Mouse (Mus musculus): Measurements from ENCODE around the gene Nup133. TPM values are rescaled to one million over a fixed set of nuclear protein-coding genes. Genes with fewer than 3 reads are reported as not detected.

The Nup133 gene
- polyA plus RNA-seq, 1 experiment = 7.9 TPM

DNA sequence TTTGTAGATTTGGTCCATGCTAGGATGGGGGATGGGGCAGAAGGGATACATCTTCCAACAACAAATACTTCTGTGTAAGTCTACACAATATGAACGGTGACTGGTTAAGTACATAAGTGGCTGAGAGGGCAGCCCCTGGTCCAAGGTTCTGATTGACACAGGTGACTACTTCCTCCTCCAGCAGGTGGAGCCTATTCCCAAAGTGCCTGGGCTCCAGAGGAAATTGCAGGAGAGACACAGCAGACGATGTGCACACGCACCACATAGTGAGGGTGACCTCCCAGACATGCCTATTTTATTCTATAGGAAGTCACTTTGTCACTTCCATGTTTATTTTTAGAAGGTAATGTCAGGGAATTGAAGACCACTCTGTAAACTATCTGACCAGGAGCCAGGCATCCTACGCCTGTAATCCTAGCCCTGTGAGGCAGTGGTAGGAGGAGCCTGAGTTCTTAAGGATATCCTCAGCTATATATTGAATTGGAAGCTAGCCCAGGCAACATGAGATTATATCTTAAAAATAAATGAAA is 68.2 kb downstream of the Nup133 start:
- TF ChIP-seq CTCF (conservative IDR thresholded peaks at IDR 0.05; ENCODE audit: insufficient read depth, insufficient read length, low read depth, low read length) (0 out of 2 replicates have a peak, but pooled peaks have one; percentile 27), POLR2A (IDR thresholded peaks at IDR 0.05; ENCODE audit: low read depth, low read length) (no peak)
- no peaks in the 10 kb centered on the region for H3K27me3 ChIP-seq (replicated peaks; ENCODE audit: control insufficient read depth, insufficient read depth, low read length)
- no peak overlapping the region for H3K4me3 ChIP-seq (ENCODE audit: insufficient read depth, low read depth, low read length)
- no peaks in the 10 kb centered on the region for H3K4me1 ChIP-seq (ENCODE audit: control insufficient read depth, insufficient read depth, low read length)
- 22% methylated on average over 4 of the region's 4 CpGs for WGBS
- no peak for DNase-seq
- no peak overlapping the region for H3K27ac ChIP-seq (ENCODE audit: insufficient read depth, low read depth, low read length)
- H3K36me3 ChIP-seq (ENCODE audit: control insufficient read depth, insufficient read depth, low read length) = no peaks in the 10 kb centered on the region

DNA sequence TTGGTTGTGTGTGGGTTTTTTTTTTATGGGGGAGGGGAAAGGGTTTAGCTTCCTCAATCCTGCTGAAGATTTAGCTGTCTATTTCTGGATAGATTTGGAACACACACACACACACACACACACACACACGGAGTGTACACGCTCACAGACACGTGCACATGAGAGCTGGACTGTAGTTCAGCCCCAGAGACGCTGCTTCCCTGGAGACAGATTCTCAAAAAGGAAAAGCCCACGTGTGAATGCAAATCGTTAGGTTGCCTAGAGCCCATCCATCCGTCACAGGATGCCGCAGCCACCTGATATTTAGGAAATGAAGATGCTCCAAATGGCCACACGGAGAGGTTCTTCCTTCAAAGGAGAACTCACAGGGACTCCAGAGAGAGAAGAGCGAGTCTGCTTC is 68.8 kb downstream of the Nup133 start:
- H3K36me3 ChIP-seq (ENCODE audit: control insufficient read depth, insufficient read depth, low read length) = no peaks in the 10 kb centered on the region
- no peaks in the 10 kb centered on the region for H3K27me3 ChIP-seq (replicated peaks; ENCODE audit: control insufficient read depth, insufficient read depth, low read length)
- 59% methylated on average over 10 of the region's 10 CpGs for WGBS
- no peak overlapping the region for H3K4me3 ChIP-seq (ENCODE audit: insufficient read depth, low read depth, low read length)
- no peak overlapping the region for H3K27ac ChIP-seq (ENCODE audit: insufficient read depth, low read depth, low read length)
- no peaks in the 10 kb centered on the region for H3K4me1 ChIP-seq (ENCODE audit: control insufficient read depth, insufficient read depth, low read length)
- no peak for DNase-seq
- no peak for TF ChIP-seq POLR2A (IDR thresholded peaks at IDR 0.05; ENCODE audit: low read depth, low read length)
- no peak for TF ChIP-seq CTCF (conservative IDR thresholded peaks at IDR 0.05; ENCODE audit: insufficient read depth, insufficient read length, low read depth, low read length)

DNA sequence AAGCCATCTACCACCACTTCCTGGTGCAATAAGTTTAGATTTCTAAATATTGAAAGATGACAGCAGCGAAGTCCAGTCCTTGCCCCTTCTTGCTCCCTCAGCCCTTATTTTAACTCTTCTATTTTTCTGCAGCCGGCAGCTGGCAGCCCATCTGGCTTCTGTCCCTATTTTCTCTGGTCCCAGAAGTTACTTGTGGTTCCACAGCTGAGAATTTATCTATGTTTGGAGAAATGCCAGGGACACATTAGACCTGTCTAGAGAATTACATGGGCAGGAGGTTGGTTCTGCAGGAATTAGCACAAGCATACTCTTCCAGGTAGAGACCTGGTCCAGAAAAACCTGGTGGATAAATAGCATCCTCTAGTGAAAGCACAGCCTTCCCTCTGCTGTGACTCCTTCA is 71.2 kb downstream of the Nup133 start:
- no peak overlapping the region for H3K4me3 ChIP-seq (ENCODE audit: insufficient read depth, low read depth, low read length)
- no peaks in the 10 kb centered on the region for H3K36me3 ChIP-seq (ENCODE audit: control insufficient read depth, insufficient read depth, low read length)
- no peaks in the 10 kb centered on the region for H3K27me3 ChIP-seq (replicated peaks; ENCODE audit: control insufficient read depth, insufficient read depth, low read length)
- H3K27ac ChIP-seq (ENCODE audit: insufficient read depth, low read depth, low read length) = no peak overlapping the region
- WGBS = 78% methylated on average over 2 of the region's 2 CpGs
- TF ChIP-seq POLR2A (IDR thresholded peaks at IDR 0.05; ENCODE audit: low read depth, low read length) (no peak), CTCF (conservative IDR thresholded peaks at IDR 0.05; ENCODE audit: insufficient read depth, insufficient read length, low read depth, low read length) (no peak)
- H3K4me1 ChIP-seq (ENCODE audit: control insufficient read depth, insufficient read depth, low read length) = no peaks in the 10 kb centered on the region
- DNase-seq = no peak

DNA sequence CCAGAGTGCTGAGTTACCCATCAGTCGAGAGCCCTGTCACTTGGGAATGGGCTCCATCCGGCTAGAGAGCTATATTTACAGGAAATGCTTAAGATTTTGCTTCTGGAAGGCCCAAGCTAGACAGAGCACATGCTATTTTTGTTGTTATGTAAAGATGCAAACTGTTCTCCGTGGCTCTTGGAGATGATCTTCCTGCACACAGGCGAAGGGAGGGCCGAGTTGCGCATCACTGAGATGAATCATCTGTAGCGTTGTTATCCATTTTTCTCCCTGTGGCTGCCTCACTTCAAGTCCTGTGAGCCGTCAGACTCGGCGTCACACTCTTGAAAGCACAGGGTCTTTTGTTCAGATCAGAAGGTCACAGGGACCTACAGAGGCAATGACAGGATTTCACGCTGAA is 74.7 kb downstream of the Nup133 start:
- no peaks in the 10 kb centered on the region for H3K4me1 ChIP-seq (ENCODE audit: control insufficient read depth, insufficient read depth, low read length)
- no peak overlapping the region for H3K27ac ChIP-seq (ENCODE audit: insufficient read depth, low read depth, low read length)
- no peak for DNase-seq
- WGBS = 79% methylated on average over 11 of the region's 11 CpGs
- H3K4me3 ChIP-seq (ENCODE audit: insufficient read depth, low read depth, low read length) = no peak overlapping the region
- H3K36me3 ChIP-seq (ENCODE audit: control insufficient read depth, insufficient read depth, low read length) = no peaks in the 10 kb centered on the region
- TF ChIP-seq CTCF (conservative IDR thresholded peaks at IDR 0.05; ENCODE audit: insufficient read depth, insufficient read length, low read depth, low read length) = no peak
- TF ChIP-seq POLR2A (IDR thresholded peaks at IDR 0.05; ENCODE audit: low read depth, low read length) = no peak
- no peaks in the 10 kb centered on the region for H3K27me3 ChIP-seq (replicated peaks; ENCODE audit: control insufficient read depth, insufficient read depth, low read length)

DNA sequence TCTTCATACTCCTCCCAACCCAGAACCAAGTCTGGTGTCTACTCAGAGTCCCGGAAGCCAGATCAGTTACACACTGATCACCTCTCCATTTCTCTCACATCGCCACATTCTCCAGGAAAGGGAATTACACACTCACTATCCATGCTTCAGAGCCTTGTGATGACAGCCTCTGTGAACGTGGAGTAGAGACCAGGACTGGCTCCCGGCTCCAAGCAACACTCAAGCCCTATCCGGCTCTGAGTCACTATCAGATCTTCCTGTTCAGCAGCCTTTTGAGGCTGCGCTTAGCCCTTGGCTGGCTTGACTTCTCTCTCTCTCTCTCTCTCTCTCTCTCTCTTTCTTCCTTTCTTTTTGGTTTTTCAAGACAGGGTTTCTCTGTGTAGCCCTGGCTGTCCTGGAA is 75.7 kb downstream of the Nup133 start:
- Histone ChIP-seq H3K36me3 (ENCODE audit: control insufficient read depth, insufficient read depth, low read length) (no peaks in the 10 kb centered on the region), H3K27me3 (replicated peaks; ENCODE audit: control insufficient read depth, insufficient read depth, low read length) (no peaks in the 10 kb centered on the region), H3K27ac (ENCODE audit: insufficient read depth, low read depth, low read length) (no peak overlapping the region), H3K4me1 (ENCODE audit: control insufficient read depth, insufficient read depth, low read length) (no peaks in the 10 kb centered on the region), H3K4me3 (ENCODE audit: insufficient read depth, low read depth, low read length) (no peak overlapping the region)
- TF ChIP-seq POLR2A (IDR thresholded peaks at IDR 0.05; ENCODE audit: low read depth, low read length) = no peak
- no peak for TF ChIP-seq CTCF (conservative IDR thresholded peaks at IDR 0.05; ENCODE audit: insufficient read depth, insufficient read length, low read depth, low read length)
- WGBS = 65% methylated on average over 6 of the region's 6 CpGs
- DNase-seq = no peak

DNA sequence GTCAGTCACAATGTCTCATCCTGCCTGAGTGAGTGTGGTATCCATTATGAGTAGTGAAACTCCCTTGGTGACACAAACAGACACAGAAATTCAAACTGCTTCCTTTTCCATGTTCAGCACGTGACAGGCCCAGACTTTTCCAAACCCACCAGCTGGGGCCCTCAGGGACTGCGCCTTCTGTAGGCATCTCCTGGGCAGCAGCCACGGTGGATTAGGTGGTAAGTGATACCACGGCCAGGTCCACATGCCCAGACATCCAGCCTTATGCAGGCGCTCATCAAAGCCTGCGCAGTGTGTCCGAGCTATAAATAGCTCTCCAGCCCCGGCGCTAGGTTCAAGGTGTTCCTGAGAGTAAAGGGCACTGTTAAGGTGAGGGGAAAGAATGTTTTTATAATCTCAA is 77.0 kb downstream of the Nup133 start:
- no peak overlapping the region for H3K27ac ChIP-seq (ENCODE audit: insufficient read depth, low read depth, low read length)
- 75% methylated on average over 9 of the region's 9 CpGs for WGBS
- TF ChIP-seq CTCF (conservative IDR thresholded peaks at IDR 0.05; ENCODE audit: insufficient read depth, insufficient read length, low read depth, low read length) = no peak
- no peak for TF ChIP-seq POLR2A (IDR thresholded peaks at IDR 0.05; ENCODE audit: low read depth, low read length)
- no peak overlapping the region for H3K4me3 ChIP-seq (ENCODE audit: insufficient read depth, low read depth, low read length)
- H3K4me1 ChIP-seq (ENCODE audit: control insufficient read depth, insufficient read depth, low read length) = no peaks in the 10 kb centered on the region
- no peak for DNase-seq
- H3K36me3 ChIP-seq (ENCODE audit: control insufficient read depth, insufficient read depth, low read length) = no peaks in the 10 kb centered on the region
- H3K27me3 ChIP-seq (replicated peaks; ENCODE audit: control insufficient read depth, insufficient read depth, low read length) = no peaks in the 10 kb centered on the region

DNA sequence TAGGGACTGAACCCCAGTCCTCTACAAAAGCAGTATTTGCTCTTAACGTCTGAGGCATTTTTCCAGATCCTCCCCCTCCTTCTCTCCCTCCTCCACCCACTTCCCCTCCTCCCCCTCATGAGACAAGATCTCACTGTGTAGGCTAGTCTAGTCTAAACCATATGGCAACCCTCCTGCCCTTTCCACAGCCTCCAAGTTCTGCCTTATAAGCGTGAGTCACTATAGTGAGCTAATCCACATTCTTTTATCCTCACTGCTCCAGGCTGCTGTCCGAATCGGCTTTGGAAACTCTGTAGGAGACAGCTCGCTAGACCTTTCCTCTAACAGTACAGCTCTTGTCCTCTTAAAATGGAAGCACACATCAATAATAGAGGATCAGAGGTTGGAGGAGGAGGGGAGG is 82.1 kb downstream of the Nup133 start:
- TF ChIP-seq POLR2A (IDR thresholded peaks at IDR 0.05; ENCODE audit: low read depth, low read length) (no peak), CTCF (conservative IDR thresholded peaks at IDR 0.05; ENCODE audit: insufficient read depth, insufficient read length, low read depth, low read length) (no peak)
- no peak for DNase-seq
- Histone ChIP-seq H3K36me3 (ENCODE audit: control insufficient read depth, insufficient read depth, low read length) (no peaks in the 10 kb centered on the region), H3K4me1 (ENCODE audit: control insufficient read depth, insufficient read depth, low read length) (no peaks in the 10 kb centered on the region), H3K4me3 (ENCODE audit: insufficient read depth, low read depth, low read length) (no peak overlapping the region), H3K27ac (ENCODE audit: insufficient read depth, low read depth, low read length) (no peak overlapping the region), H3K27me3 (replicated peaks; ENCODE audit: control insufficient read depth, insufficient read depth, low read length) (no peaks in the 10 kb centered on the region)
- WGBS = 42% methylated on average over 5 of the region's 5 CpGs
